Comparison of ENCODE assay signal across 8 mouse cellular contexts in the genomic region with DNA sequence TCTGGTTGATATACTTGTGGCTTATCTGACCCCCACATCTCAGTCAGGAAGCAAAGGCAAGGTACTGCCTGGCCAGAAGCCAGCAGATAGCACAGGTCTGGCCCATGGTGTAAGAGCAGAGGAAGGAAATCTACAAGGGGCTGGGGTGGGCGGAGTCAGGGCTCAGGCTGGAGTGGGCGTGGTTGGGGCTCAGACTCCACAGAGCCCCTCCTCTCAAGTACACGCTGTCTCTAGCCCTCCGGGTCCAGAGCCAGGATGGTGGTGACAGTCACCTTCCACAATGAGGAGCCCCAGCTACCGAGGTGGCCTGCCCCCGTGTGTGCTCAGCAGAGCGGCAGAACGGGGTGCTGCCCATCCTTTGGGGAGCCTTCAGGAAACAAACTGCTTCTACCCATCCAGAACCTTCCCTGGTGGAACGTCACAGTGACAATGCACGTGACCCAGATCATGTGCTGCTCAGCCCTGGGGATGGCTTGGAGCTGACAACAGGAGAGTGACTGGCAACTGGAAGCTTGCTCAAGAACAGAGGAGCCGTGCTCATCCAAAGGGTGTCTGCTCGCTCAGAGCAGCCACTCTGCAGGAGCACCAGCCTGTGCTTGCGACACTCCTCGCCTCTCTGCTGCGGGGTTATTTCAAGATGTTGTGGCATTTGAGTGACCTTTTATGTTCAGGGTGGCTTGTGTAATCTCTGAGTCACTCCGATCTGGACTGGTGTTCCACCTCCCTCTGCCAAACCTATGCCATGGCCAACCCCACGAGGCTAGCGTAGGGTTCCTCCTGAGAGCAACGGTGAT. TPM values are rescaled to one million over a fixed set of nuclear protein-coding genes. Genes with fewer than 3 reads are reported as not detected.
DNase-seq lines count a peak whose midpoint lies in the region; ATAC-seq and TF ChIP-seq lines count a peak whose summit lies in the region.

No protein-coding gene starts in this region.

- peaks cover 38% of the 10 kb centered on the region for H3K4me1 ChIP-seq in forebrain, embryonic 10.5 days
- peaks cover 18% of the 10 kb centered on the region for H3K4me1 ChIP-seq in limb, embryonic 12.5 days (replicated peaks)
- H3K4me1 ChIP-seq in midbrain, embryonic 12.5 days, result peaks cover 12% of the 10 kb centered on the region

- 41% methylated on average over 19 of the region's 19 CpGs for WGBS in forebrain, embryonic 10.5 days
- WGBS in limb, embryonic 12.5 days, result 33% methylated on average over 19 of the region's 19 CpGs
- 39% methylated on average over 19 of the region's 19 CpGs for WGBS in midbrain, embryonic 12.5 days

- no peaks in the 10 kb centered on the region for H3K9me3 ChIP-seq in forebrain, embryonic 10.5 days
- H3K9me3 ChIP-seq in limb, embryonic 12.5 days, result no peaks in the 10 kb centered on the region
- H3K9me3 ChIP-seq in midbrain, embryonic 12.5 days, result no peaks in the 10 kb centered on the region

- no peaks in the 10 kb centered on the region for H3K36me3 ChIP-seq in forebrain, embryonic 10.5 days (replicated peaks)
- no peaks in the 10 kb centered on the region for H3K36me3 ChIP-seq in limb, embryonic 12.5 days
- no peaks in the 10 kb centered on the region for H3K36me3 ChIP-seq in midbrain, embryonic 12.5 days

- intact Hi-C loops in heart, postnatal 36 days (cut with DNase I), result no loop called here

- peak overlapping the region; percentile 10; the same call in 1 of the 2 replicates for H3K4me3 ChIP-seq in layer of hippocampus, adult 2 months
- H3K4me3 ChIP-seq in forebrain, embryonic 10.5 days, result peak overlapping the region; percentile 39
- peak overlapping the region; percentile 23 for H3K4me3 ChIP-seq in limb, embryonic 12.5 days (replicated peaks)
- peak overlapping the region; percentile 14; the same call in 1 of the 2 replicates for H3K4me3 ChIP-seq in midbrain, embryonic 12.5 days

- H3K27me3 ChIP-seq in forebrain, embryonic 10.5 days (ENCODE audit: poor library complexity, severe bottlenecking), result peaks cover 5% of the 10 kb centered on the region; the same call in 1 of the 2 replicates
- no peaks in the 10 kb centered on the region for H3K27me3 ChIP-seq in limb, embryonic 12.5 days
- no peaks in the 10 kb centered on the region; the same call in 1 of the 2 replicates for H3K27me3 ChIP-seq in midbrain, embryonic 12.5 days

- TF ChIP-seq CTCF in layer of hippocampus, adult 2 months (conservative IDR thresholded peaks at IDR 0.05), result no peak

- H3K27ac ChIP-seq in layer of hippocampus, adult 2 months, result peak overlapping the region; percentile 68
- peak overlapping the region; percentile 4 for H3K27ac ChIP-seq in forebrain, embryonic 10.5 days
- H3K27ac ChIP-seq in limb, embryonic 12.5 days, result peak overlapping the region; percentile 41; the same call in 1 of the 2 replicates
- H3K27ac ChIP-seq in midbrain, embryonic 12.5 days (replicated peaks), result no peak overlapping the region

- H3K4me2 ChIP-seq in limb, embryonic 12.5 days, result peak overlapping the region; percentile 58
- peak overlapping the region; percentile 46 for H3K4me2 ChIP-seq in midbrain, embryonic 12.5 days (replicated peaks)

- DNase-seq in layer of hippocampus, adult 2 months (ENCODE audit: low spot score in 2 of 2), result no peak
- no peak for DNase-seq in layer of hippocampus, postnatal 10 days (ENCODE audit: low spot score in 2 of 2)
- DNase-seq in adrenal gland, adult (ENCODE audit: inconsistent age in 2 of 2, low spot score in 1 of 2), result peak; percentile 88 to 95
- DNase-seq in forebrain, embryonic 10.5 days (ENCODE audit: extremely low spot score, low spot score), result peak; percentile 67
- DNase-seq in heart, postnatal 36 days, result peak; percentile 61 to 67
- DNase-seq in thymus, adult 18-20 months, result peak; percentile 49 to 63

- H3K9ac ChIP-seq in limb, embryonic 12.5 days (replicated peaks), result peak overlapping the region; percentile 27
- H3K9ac ChIP-seq in midbrain, embryonic 12.5 days (replicated peaks), result 0 out of 2 replicates have a peak overlapping the region, but pooled peaks have one; percentile 15

- peak; percentile 63 for ATAC-seq in limb, embryonic 12.5 days (ENCODE audit: insufficient number of reproducible peaks, insufficient read depth, low FRiP score, low TSS enrichment, low read depth)
- peak; percentile 80 for ATAC-seq in midbrain, embryonic 12.5 days (ENCODE audit: low FRiP score, low read depth)

RNA-seq across cellular contexts. Expression of a gene that starts 9.3 kb away (rescaled TPM):
- 10 to 100 TPM; 10.1 to 10.6 TPM for total RNA-seq in layer of hippocampus, adult 2 months (2021)
- total RNA-seq in layer of hippocampus, postnatal 10 days (2021), result 1 to 10 TPM; 2.1 to 2.4 TPM
- polyA plus RNA-seq in forebrain, embryonic 10.5 days (2016; fragmentation: Nextera tagmentation; extraction: Ambion mirVana), result 4.9 and 6.6 TPM in 2 replicates
- 100 to 1,000 TPM; 162 to 165 TPM for total RNA-seq in heart, postnatal 36 days (2021)
- 9.2 and 10.0 TPM in 2 replicates for polyA plus RNA-seq in limb, embryonic 12.5 days (2016; fragmentation: Nextera tagmentation; extraction: Ambion mirVana)
- 1.5 and 1.9 TPM in 2 replicates for polyA plus RNA-seq in midbrain, embryonic 12.5 days (2016; fragmentation: Nextera tagmentation; extraction: Ambion mirVana)

RNA-seq across cellular contexts. Expression of a gene that starts 15.4 kb away (rescaled TPM):
- 10 to 100 TPM; 19.6 to 20.1 TPM for total RNA-seq in layer of hippocampus, adult 2 months (2021)
- total RNA-seq in layer of hippocampus, postnatal 10 days (2021), result 10 to 100 TPM; 17.0 to 19.5 TPM
- 361 and 369 TPM in 2 replicates for polyA plus RNA-seq in forebrain, embryonic 10.5 days (2016; fragmentation: Nextera tagmentation; extraction: Ambion mirVana)
- 10 to 100 TPM; 29.4 to 31.0 TPM for total RNA-seq in heart, postnatal 36 days (2021)
- 248 and 258 TPM in 2 replicates for polyA plus RNA-seq in limb, embryonic 12.5 days (2016; fragmentation: Nextera tagmentation; extraction: Ambion mirVana)
- polyA plus RNA-seq in midbrain, embryonic 12.5 days (2016; fragmentation: Nextera tagmentation; extraction: Ambion mirVana), result 133 and 150 TPM in 2 replicates

RNA-seq across cellular contexts. Expression of a gene that starts 40.5 kb away (rescaled TPM):
- 100 to 1,000 TPM; 131 to 138 TPM for total RNA-seq in layer of hippocampus, adult 2 months (2021)
- 10 to 100 TPM; 80.9 to 91.4 TPM for total RNA-seq in layer of hippocampus, postnatal 10 days (2021)
- 1.1 and 1.3 TPM in 2 replicates for polyA plus RNA-seq in forebrain, embryonic 10.5 days (2016; fragmentation: Nextera tagmentation; extraction: Ambion mirVana)
- total RNA-seq in heart, postnatal 36 days (2021), result 10 to 100 TPM; 16.6 to 23.9 TPM
- 2.0 and 2.2 TPM in 2 replicates for polyA plus RNA-seq in limb, embryonic 12.5 days (2016; fragmentation: Nextera tagmentation; extraction: Ambion mirVana)
- 1.2 and 1.3 TPM in 2 replicates for polyA plus RNA-seq in midbrain, embryonic 12.5 days (2016; fragmentation: Nextera tagmentation; extraction: Ambion mirVana)

RNA-seq across cellular contexts. Expression of a gene that starts 45.6 kb away (rescaled TPM):
- total RNA-seq in layer of hippocampus, adult 2 months (2021), result 100 to 1,000 TPM; 152 to 160 TPM
- 100 to 1,000 TPM; 182 to 185 TPM for total RNA-seq in layer of hippocampus, postnatal 10 days (2021)
- 39.2 and 41.9 TPM in 2 replicates for polyA plus RNA-seq in forebrain, embryonic 10.5 days (2016; fragmentation: Nextera tagmentation; extraction: Ambion mirVana)
- 100 to 1,000 TPM; 184 to 212 TPM for total RNA-seq in heart, postnatal 36 days (2021)
- polyA plus RNA-seq in limb, embryonic 12.5 days (2016; fragmentation: Nextera tagmentation; extraction: Ambion mirVana), result 67.0 and 156 TPM in 2 replicates
- 74.7 and 80.0 TPM in 2 replicates for polyA plus RNA-seq in midbrain, embryonic 12.5 days (2016; fragmentation: Nextera tagmentation; extraction: Ambion mirVana)

RNA-seq across cellular contexts. Expression of a gene that starts 49.5 kb away (rescaled TPM):
- under 1 TPM; 0.44 to 0.52 TPM for total RNA-seq in layer of hippocampus, adult 2 months (2021)
- under 1 TPM; 0.33 to 0.80 TPM for total RNA-seq in layer of hippocampus, postnatal 10 days (2021)
- 4.1 and 4.3 TPM in 2 replicates for polyA plus RNA-seq in forebrain, embryonic 10.5 days (2016; fragmentation: Nextera tagmentation; extraction: Ambion mirVana)
- 1 to 10 TPM; 4.7 to 5.7 TPM for total RNA-seq in heart, postnatal 36 days (2021)
- 1.4 and 2.7 TPM in 2 replicates for polyA plus RNA-seq in limb, embryonic 12.5 days (2016; fragmentation: Nextera tagmentation; extraction: Ambion mirVana)
- 5.2 and 7.3 TPM in 2 replicates for polyA plus RNA-seq in midbrain, embryonic 12.5 days (2016; fragmentation: Nextera tagmentation; extraction: Ambion mirVana)

Comparison
In these comparisons a context has a peak if more than half of its experiments do, and no peak if none do; other contexts are left out.
1. DNase-seq: peak in adrenal gland, adult (2 of 2), forebrain, embryonic 10.5 days (single experiment), heart, postnatal 36 days (2 of 2) and thymus, adult 18-20 months (2 of 2); none in layer of hippocampus, adult 2 months (0 of 2) and layer of hippocampus, postnatal 10 days (0 of 2).
2. RNA of a gene that starts 9.3 kb away (total RNA-seq): 162 to 165 TPM in heart, postnatal 36 days; 10.1 to 10.6 TPM in layer of hippocampus, adult 2 months and 2.1 to 2.4 TPM in layer of hippocampus, postnatal 10 days; every median in the first group is over 10 times any median in the second.
3. Peak in every context shown above with its lines, with median percentiles within 50 percentile points of each other: H3K4me3 ChIP-seq.